Mouse (Mus musculus) ES-E14 (cell line): ENCODE results near the gene Gm27021.

Experiments used
- CHD2 ChIP-seq: IDR thresholded peaks from 2 replicates; pipeline ENCODE4 v1.6.1; 2014; ENCODE audit warnings: mild to moderate bottlenecking, low read depth, low read length, inconsistent platforms
- HCFC1 ChIP-seq: IDR thresholded peaks from 2 replicates; pipeline ENCODE4 v1.6.1; 2012; ENCODE audit warnings: low read length, inconsistent platforms, borderline replicate concordance; ENCODE audit not compliant: insufficient read depth
- MAFK ChIP-seq: IDR thresholded peaks from 2 replicates; pipeline ENCODE4 v1.6.1; 2014; ENCODE audit warnings: mild to moderate bottlenecking, low read depth, low read length, inconsistent platforms; ENCODE audit not compliant: insufficient read depth
- ZNF384 ChIP-seq: IDR thresholded peaks from 2 replicates; pipeline ENCODE4 v1.6.1; 2012; ENCODE audit warnings: low read depth, low read length, inconsistent platforms

- TF ChIP-seq MAFK (no peak), ZNF384 (no peak), CHD2 (no peak), HCFC1 (no peak)
Observed at GRCm38 (mm10) chr8:120577821-120578220, 90.1 kb downstream of the Gm27021 start.
